Mouse (Mus musculus) embryonic facial prominence, embryonic 14.5 days (tissue): ENCODE measurements around the gene Tlr11. TPM values are rescaled to one million over a fixed set of nuclear protein-coding genes. Genes with fewer than 3 reads are reported as not detected.

ENCODE experiments used
- ATAC-seq: fragments of 200-750 bp; cut with Nextera tagmentation; 2 replicates; pipeline ENCODE4 v1.8.0; 2017; ENCODE audit warnings: low read depth, moderate number of reproducible peaks, moderate TSS enrichment
- DNase-seq: peaks from one replicate; pipeline ENCODE4 v3.0.0-alpha.2; 2015; ENCODE audit warnings: low spot score
- H3K27ac ChIP-seq: fragments of 300-500 bp; sonication (generic); replicated peaks from 2 replicates; pipeline ENCODE4 v1.5.1; 2014; ENCODE audit warnings: low read depth, mild to moderate bottlenecking, low read length, moderate library complexity
- H3K27me3 ChIP-seq: fragments of 300-500 bp; sonication (generic); replicated peaks from 2 replicates; pipeline ENCODE4 v1.6.1; 2014; ENCODE audit warnings: low read length; ENCODE audit not compliant: control insufficient read depth, insufficient read depth
- H3K36me3 ChIP-seq: fragments of 300-500 bp; sonication (generic); 2 replicates; pipeline ENCODE4 v1.6.1; 2014; ENCODE audit warnings: low read length, mixed read lengths; ENCODE audit not compliant: control insufficient read depth, insufficient read depth
- H3K4me1 ChIP-seq: fragments of 300-500 bp; sonication (generic); 2 replicates; pipeline ENCODE4 v1.6.1; 2014; ENCODE audit warnings: antibody characterized with exemption, low read length; ENCODE audit not compliant: control insufficient read depth, insufficient read depth
- H3K4me2 ChIP-seq: fragments of 300-500 bp; sonication (generic); 2 replicates; pipeline ENCODE4 v1.6.1; 2014; ENCODE audit warnings: low read depth, mild to moderate bottlenecking, low read length, moderate library complexity, mixed read lengths
- H3K4me3 ChIP-seq: fragments of 300-500 bp; sonication (generic); 2 replicates; pipeline ENCODE4 v1.5.1; 2014; ENCODE audit warnings: low read depth, mild to moderate bottlenecking, low read length
- H3K9ac ChIP-seq: fragments of 300-500 bp; sonication (generic); 2 replicates; pipeline ENCODE4 v1.6.1; 2014; ENCODE audit warnings: low read depth, mild to moderate bottlenecking, low read length, moderate library complexity, mixed read lengths
- H3K9me3 ChIP-seq: fragments of 300-500 bp; sonication (generic); 2 replicates; pipeline ENCODE4 v1.6.1; 2016; ENCODE audit warnings: low read length; ENCODE audit not compliant: control insufficient read depth
- WGBS: fragments of 180-500 bp; shearing (Covaris S2); extraction: QIAGEN DNeasy Blood & Tissue Kit; methylation state at CpG from one replicate; pipeline ENCODE4 v1.1.7; 2014; 5-methylcytosine and 5-hydroxymethylcytosine counted together
- polyA plus RNA-seq: library from polyadenylated mRNA; unstranded; fragments of >200 nt; fragmentation: Nextera tagmentation; extraction: Ambion mirVana; gene quantifications from 2 replicates; pipeline ENCODE4 v1.2.1, GENCODE M21; 2014

The Tlr11 gene
- polyA plus RNA-seq = not detected in 2 replicates

DNA sequence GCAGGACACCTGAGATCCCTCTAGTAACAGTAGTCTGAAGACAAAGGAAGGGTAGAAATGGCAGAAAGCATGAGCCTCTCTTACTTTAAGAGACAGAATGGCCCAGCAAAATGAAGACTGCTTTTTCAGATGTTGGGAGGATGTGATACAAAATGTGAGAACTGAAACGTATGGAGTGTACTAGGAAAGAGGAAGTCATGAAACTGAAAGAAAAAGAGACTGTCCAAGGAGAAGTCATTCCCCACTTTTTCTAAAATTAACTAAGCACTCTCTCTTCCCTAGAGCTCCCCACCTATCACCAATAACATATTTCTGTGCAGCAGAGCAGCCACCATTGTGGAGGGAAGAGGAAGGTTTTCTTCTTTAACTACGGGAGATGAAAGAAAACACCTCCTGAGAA lies at the start of gene Tlr11:
Gene Tlr11 (plus strand): TSS at position 322 of the 400 bp plus-strand sequence.
- Histone ChIP-seq H3K4me1 (no peaks in the 10 kb centered on the region), H3K27ac (no peak within 1 kb of the TSS), H3K4me2 (no peak within 1 kb of the TSS), H3K36me3 (no peaks in the 10 kb centered on the region), H3K27me3 (no peaks in the 10 kb centered on the region), H3K9me3 (no peaks in the 10 kb centered on the region), H3K9ac (no peak within 1 kb of the TSS), H3K4me3 (no peak within 1 kb of the TSS)
- ATAC-seq (no peak), DNase-seq (no peak)
- WGBS = 73% methylated on average over 2 of the region's 2 CpGs

DNA sequence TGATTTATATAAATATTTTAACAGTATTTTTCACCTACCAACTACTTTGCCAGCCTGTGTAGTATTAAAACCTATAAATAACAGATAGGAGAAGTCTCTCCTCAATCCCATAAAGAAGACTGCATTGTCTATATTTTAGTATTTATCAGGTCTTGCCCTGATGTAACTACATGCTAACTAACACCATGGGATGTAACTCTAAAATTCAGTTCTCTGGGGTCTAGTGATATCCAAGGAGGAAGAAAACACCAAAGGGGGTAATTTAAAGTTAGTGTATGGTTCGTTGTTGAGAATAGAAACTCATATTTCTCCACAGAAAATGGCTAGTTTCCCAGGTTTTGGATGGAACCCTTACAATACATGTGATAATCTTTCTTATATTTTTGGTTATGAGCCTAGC lies 31.1 kb upstream of the Tlr11 start, which contains the start of gene Olfr734:
Gene Olfr734 (minus strand): TSS at position 101 of the 400 bp plus-strand sequence.
- H3K4me1 ChIP-seq = no peaks in the 10 kb centered on the region
- no peak for DNase-seq
- no peak within 1 kb of the TSS for H3K4me3 ChIP-seq
- no peak within 1 kb of the TSS for H3K9ac ChIP-seq
- H3K36me3 ChIP-seq = no peaks in the 10 kb centered on the region
- no peak within 1 kb of the TSS for H3K27ac ChIP-seq
- no peak for ATAC-seq
- H3K9me3 ChIP-seq = no peaks in the 10 kb centered on the region
- no peak within 1 kb of the TSS for H3K4me2 ChIP-seq
- no peaks in the 10 kb centered on the region for H3K27me3 ChIP-seq
- WGBS = 68% methylated on average over 1 of the region's 1 CpGs

GRCm38 (mm10) chr14:50348796-50349195 lies 8.9 kb upstream of the Tlr11 start, which contains the start of gene Olfr735:
Gene Olfr735 (minus strand): TSS chr14:50348872.
- no peak within 1 kb of the TSS for H3K4me3 ChIP-seq
- no peaks in the 10 kb centered on the region for H3K27me3 ChIP-seq
- no peak for DNase-seq
- H3K4me1 ChIP-seq = no peaks in the 10 kb centered on the region
- H3K9ac ChIP-seq = no peak within 1 kb of the TSS
- no peaks in the 10 kb centered on the region for H3K36me3 ChIP-seq
- no peak for ATAC-seq
- WGBS = 88% methylated on average over 2 of the region's 2 CpGs
- H3K27ac ChIP-seq = no peak within 1 kb of the TSS
- no peaks in the 10 kb centered on the region for H3K9me3 ChIP-seq
- H3K4me2 ChIP-seq = no peak within 1 kb of the TSS

GRCm38 (mm10) chr14:50352438-50352837 lies 5.3 kb upstream of the Tlr11 start:
- ATAC-seq (no peak), DNase-seq (no peak)
- Histone ChIP-seq H3K4me3 (no peak overlapping the region), H3K27me3 (no peaks in the 10 kb centered on the region), H3K9me3 (no peaks in the 10 kb centered on the region), H3K4me2 (no peak overlapping the region), H3K36me3 (no peaks in the 10 kb centered on the region), H3K4me1 (no peaks in the 10 kb centered on the region), H3K27ac (no peak overlapping the region), H3K9ac (no peak overlapping the region)
- WGBS = 57% methylated on average over 3 of the region's 3 CpGs

DNA sequence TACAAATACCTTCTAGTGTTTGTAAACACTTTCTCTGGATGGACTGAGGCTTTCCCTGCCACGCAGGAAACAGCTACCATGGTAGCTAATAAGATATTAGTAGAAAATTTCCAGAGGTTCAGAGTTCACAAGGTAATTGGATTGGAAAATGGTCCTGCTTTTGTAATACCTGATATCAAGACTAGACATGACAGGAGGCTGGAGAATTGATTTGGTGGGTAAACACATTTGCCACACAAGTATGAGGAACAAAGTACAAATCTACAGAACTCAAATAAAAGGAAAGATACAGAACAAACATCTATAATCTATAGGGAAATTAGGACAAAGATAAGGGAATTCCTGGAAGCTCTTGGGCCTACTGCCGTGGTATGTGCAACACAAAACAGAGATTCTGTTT lies 989 bp upstream of the Tlr11 start:
- H3K4me3 ChIP-seq = no peak overlapping the region
- no peaks in the 10 kb centered on the region for H3K9me3 ChIP-seq
- no peak overlapping the region for H3K9ac ChIP-seq
- H3K4me1 ChIP-seq = no peaks in the 10 kb centered on the region
- ATAC-seq = no peak
- H3K27me3 ChIP-seq = no peaks in the 10 kb centered on the region
- DNase-seq = no peak
- no peak overlapping the region for H3K4me2 ChIP-seq
- WGBS = 83% methylated on average over 2 of the region's 2 CpGs
- no peak overlapping the region for H3K27ac ChIP-seq
- H3K36me3 ChIP-seq = no peaks in the 10 kb centered on the region

DNA sequence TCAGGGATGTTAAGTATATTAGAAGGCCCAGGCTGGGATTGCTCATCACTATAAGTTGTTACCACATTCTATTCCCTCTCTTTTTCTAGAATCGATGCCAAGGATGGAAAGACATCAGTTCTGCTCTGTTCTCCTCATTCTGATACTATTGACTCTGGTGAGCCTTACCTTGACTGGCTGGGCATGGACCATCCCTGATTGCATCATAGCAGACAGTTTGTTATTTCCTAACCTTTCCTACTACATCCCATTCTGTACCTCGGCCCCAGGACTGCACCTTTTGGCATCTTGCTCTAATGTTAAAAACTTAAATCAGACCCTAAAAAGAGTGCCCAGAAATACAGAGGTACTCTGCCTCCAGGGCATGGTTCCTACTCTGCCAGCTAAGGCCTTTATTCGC lies 2.8 kb downstream of the Tlr11 start:
- no peak overlapping the region for H3K9ac ChIP-seq
- no peaks in the 10 kb centered on the region for H3K9me3 ChIP-seq
- WGBS = 81% methylated on average over 3 of the region's 3 CpGs
- no peak overlapping the region for H3K4me3 ChIP-seq
- ATAC-seq (no peak), DNase-seq (no peak)
- no peak overlapping the region for H3K4me2 ChIP-seq
- H3K36me3 ChIP-seq = no peaks in the 10 kb centered on the region
- no peak overlapping the region for H3K27ac ChIP-seq
- H3K27me3 ChIP-seq = no peaks in the 10 kb centered on the region
- H3K4me1 ChIP-seq = no peaks in the 10 kb centered on the region

DNA sequence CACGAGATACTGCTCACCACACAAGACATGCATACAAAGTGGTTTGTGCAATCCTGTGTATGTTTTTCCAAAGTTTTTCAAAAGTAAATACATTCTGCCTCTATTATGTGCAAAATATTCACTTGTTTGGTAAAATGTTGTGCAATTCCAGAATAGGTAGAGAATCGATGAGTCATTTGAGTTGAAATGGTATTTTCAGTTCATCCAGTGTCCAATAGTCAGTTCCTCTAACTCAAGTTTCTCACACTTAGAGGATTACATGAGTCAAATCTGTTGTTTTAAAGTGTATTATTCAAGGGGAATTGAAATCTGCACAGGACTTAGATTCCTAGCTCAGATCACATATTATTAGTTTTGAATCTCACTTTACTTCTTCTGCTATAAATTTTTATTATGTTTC lies 5.8 kb downstream of the Tlr11 start:
- H3K9me3 ChIP-seq = no peaks in the 10 kb centered on the region
- H3K27me3 ChIP-seq = no peaks in the 10 kb centered on the region
- no peaks in the 10 kb centered on the region for H3K4me1 ChIP-seq
- no peak overlapping the region for H3K4me3 ChIP-seq
- H3K27ac ChIP-seq = no peak overlapping the region
- 73% methylated on average over 2 of the region's 2 CpGs for WGBS
- H3K4me2 ChIP-seq = no peak overlapping the region
- H3K9ac ChIP-seq = no peak overlapping the region
- H3K36me3 ChIP-seq = no peaks in the 10 kb centered on the region
- no peak for DNase-seq
- ATAC-seq = no peak

GRCm38 (mm10) chr14:50380863-50381262 lies 23.1 kb downstream of the Tlr11 start, which contains the start of gene Olfr736:
Gene Olfr736 (plus strand): TSS chr14:50381163.
- 88% methylated on average over 2 of the region's 2 CpGs for WGBS
- H3K36me3 ChIP-seq = no peaks in the 10 kb centered on the region
- no peak within 1 kb of the TSS for H3K4me2 ChIP-seq
- no peak for ATAC-seq
- no peak within 1 kb of the TSS for H3K27ac ChIP-seq
- no peaks in the 10 kb centered on the region for H3K27me3 ChIP-seq
- H3K4me1 ChIP-seq = no peaks in the 10 kb centered on the region
- H3K9ac ChIP-seq = no peak within 1 kb of the TSS
- no peaks in the 10 kb centered on the region for H3K9me3 ChIP-seq
- no peak within 1 kb of the TSS for H3K4me3 ChIP-seq
- no peak for DNase-seq

GRCm38 (mm10) chr14:50407268-50407667 lies 49.6 kb downstream of the Tlr11 start, which contains the start of gene Olfr738:
Gene Olfr738 (plus strand): TSS chr14:50407568.
- H3K27ac ChIP-seq = no peak within 1 kb of the TSS
- ATAC-seq (no peak), DNase-seq (no peak)
- no peak within 1 kb of the TSS for H3K4me2 ChIP-seq
- H3K4me1 ChIP-seq = no peaks in the 10 kb centered on the region
- no peaks in the 10 kb centered on the region for H3K27me3 ChIP-seq
- no peaks in the 10 kb centered on the region for H3K9me3 ChIP-seq
- 91% methylated on average over 1 of the region's 1 CpGs for WGBS
- no peaks in the 10 kb centered on the region for H3K36me3 ChIP-seq
- no peak within 1 kb of the TSS for H3K9ac ChIP-seq
- no peak within 1 kb of the TSS for H3K4me3 ChIP-seq
